Mouse (Mus musculus): ENCODE measurements at regions not wholly inside any gene's neighbourhood (a gene's known extent, or its start where the extent isn't known, plus 50 kb on each side); places are given as distances from the start of the nearest gene placed in this dataset.

DNA sequence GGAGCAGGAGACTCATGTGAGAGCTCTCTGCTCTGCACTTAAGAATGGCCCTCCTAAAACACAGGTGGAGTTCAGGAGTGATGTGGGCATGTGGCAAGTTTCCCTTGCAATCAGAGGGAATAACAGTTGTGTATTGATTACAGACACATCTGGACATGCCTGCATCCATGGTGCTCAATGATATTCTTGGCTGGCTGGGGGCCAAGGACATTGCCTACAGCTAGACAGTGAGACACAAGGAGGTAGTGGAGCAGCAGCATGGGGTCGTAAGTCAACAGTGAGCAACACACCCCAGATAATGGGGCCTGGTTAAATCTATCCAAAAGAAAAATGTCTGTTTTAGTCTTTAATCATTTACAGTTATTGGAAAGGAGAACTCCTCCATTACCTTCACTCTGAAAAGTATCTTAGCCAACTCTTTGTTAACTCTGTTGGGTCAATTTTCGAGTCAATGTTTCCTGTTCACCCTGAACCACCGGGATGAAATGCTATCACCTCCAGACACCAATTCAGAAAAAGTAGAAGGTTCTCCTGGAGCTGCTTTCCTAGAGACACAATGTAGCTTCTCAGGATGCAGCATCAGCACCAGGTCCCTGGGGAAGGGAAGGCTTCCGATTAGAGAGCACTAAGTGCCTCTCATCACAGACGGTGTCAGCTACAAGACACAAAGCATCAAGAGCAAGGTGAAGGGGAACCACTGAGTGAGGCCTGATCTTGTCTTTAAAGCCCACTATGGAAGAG lies 61.1 kb upstream of the Gm11983 start:
- Histone ChIP-seq H3K9me3 (ENCODE audit: control insufficient read depth, low read length) (no peaks in the 10 kb centered on the region), H3K27me3 (ENCODE audit: control insufficient read depth, insufficient read depth, low read length) (no peaks in the 10 kb centered on the region), H3K9ac (ENCODE audit: low read depth, low read length, severe bottlenecking) (no peak overlapping the region), H3K4me3 (replicated peaks; ENCODE audit: low read length) (no peak overlapping the region), H3K27ac (replicated peaks; ENCODE audit: low read depth, low read length) (no peak overlapping the region), H3K36me3 (ENCODE audit: control insufficient read depth, insufficient read depth, low read length) (no peaks in the 10 kb centered on the region), H3K4me2 (replicated peaks; ENCODE audit: low read depth, low read length, severe bottlenecking) (no peak overlapping the region), H3K4me1 (ENCODE audit: control insufficient read depth, insufficient read depth, low read length) (0 out of 2 replicates have a peak, but pooled peaks cover 10% of the 10 kb centered on the region)
- WGBS: 75% methylated on average over 5 of the region's 5 CpGs
- DNase-seq (ENCODE audit: low spot score): no peak
- no peak for TF ChIP-seq POLR2A (IDR thresholded peaks at IDR 0.05; ENCODE audit: borderline replicate concordance, extremely low read depth, insufficient read depth, insufficient read length)
- ATAC-seq (ENCODE audit: low FRiP score, low read depth): no peak

DNA sequence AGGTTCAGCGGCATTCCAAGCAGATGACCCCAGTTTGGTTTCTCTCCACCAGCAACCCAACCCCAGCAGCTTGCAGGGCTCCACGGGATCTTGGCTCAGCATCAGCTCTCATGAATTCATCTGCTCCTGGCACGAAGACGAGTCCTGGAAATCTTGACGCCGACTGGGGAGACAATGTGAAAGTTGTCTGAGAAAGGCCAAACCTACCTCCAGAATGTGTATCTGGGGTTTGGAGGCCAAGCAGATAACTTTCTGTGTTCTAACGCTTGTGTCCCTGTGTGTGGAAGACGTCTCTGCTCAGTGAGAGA lies 58.3 kb upstream of the Gm11983 start:
- Histone ChIP-seq H3K9me3 (ENCODE audit: control insufficient read depth, low read length) (no peaks in the 10 kb centered on the region), H3K27me3 (ENCODE audit: control insufficient read depth, insufficient read depth, low read length) (no peaks in the 10 kb centered on the region), H3K36me3 (ENCODE audit: control insufficient read depth, insufficient read depth, low read length) (no peaks in the 10 kb centered on the region), H3K9ac (ENCODE audit: low read depth, low read length, severe bottlenecking) (no peak overlapping the region), H3K27ac (replicated peaks; ENCODE audit: low read depth, low read length) (no peak overlapping the region), H3K4me2 (replicated peaks; ENCODE audit: low read depth, low read length, severe bottlenecking) (no peak overlapping the region), H3K4me1 (ENCODE audit: control insufficient read depth, insufficient read depth, low read length) (0 out of 2 replicates have a peak, but pooled peaks cover 5% of the 10 kb centered on the region), H3K4me3 (replicated peaks; ENCODE audit: low read length) (no peak overlapping the region)
- no peak for ATAC-seq (ENCODE audit: low FRiP score, low read depth)
- no peak for TF ChIP-seq POLR2A (IDR thresholded peaks at IDR 0.05; ENCODE audit: borderline replicate concordance, extremely low read depth, insufficient read depth, insufficient read length)
- no peak for DNase-seq (ENCODE audit: low spot score)
- 45% methylated on average over 8 of the region's 8 CpGs for WGBS

DNA sequence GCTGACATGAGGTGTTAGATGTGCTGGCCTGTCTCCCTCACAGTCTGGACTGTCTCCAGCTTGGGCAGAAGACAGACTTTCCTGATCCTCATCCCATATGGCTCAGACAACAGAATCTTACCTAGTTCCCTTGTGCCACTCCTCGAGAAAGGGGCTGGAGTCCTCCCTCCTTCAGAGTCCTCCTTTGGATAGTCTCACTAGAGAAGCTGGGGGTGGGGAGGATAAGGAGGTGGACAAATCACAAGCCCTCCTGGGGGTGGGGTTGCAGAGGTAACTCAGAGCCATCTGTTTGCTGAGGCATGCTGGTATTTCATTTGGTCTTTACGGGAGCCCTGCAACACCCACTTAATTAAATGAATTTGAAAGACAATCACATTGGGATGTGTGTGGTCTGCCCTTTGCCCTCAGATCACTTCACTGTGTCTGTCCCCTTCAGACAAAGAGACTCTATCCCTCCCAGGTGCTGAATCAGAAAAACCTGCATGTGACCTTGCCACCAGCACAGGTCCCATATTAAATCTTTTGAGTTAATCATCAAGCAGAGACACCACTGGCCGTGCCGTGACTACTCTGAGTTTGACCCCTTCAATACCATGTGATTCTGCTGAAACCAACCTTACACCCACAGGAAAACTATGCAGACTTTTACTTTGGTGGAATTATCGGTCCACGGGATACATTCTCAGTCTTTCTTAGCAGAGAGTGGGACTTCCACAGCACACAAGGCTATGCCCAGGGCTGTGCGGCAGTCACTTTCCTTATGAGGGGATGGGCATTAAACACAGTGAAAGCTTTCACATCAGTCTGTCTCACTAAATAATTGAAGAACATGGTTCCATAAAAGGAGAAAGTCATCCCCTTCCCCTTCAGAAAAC lies 57.7 kb upstream of the Gm11983 start:
- TF ChIP-seq POLR2A (IDR thresholded peaks at IDR 0.05; ENCODE audit: borderline replicate concordance, extremely low read depth, insufficient read depth, insufficient read length): no peak
- Histone ChIP-seq H3K27me3 (ENCODE audit: control insufficient read depth, insufficient read depth, low read length) (no peaks in the 10 kb centered on the region), H3K4me2 (replicated peaks; ENCODE audit: low read depth, low read length, severe bottlenecking) (no peak overlapping the region), H3K27ac (replicated peaks; ENCODE audit: low read depth, low read length) (no peak overlapping the region), H3K4me3 (replicated peaks; ENCODE audit: low read length) (no peak overlapping the region), H3K36me3 (ENCODE audit: control insufficient read depth, insufficient read depth, low read length) (no peaks in the 10 kb centered on the region), H3K4me1 (ENCODE audit: control insufficient read depth, insufficient read depth, low read length) (no peaks in the 10 kb centered on the region), H3K9me3 (ENCODE audit: control insufficient read depth, low read length) (no peaks in the 10 kb centered on the region), H3K9ac (ENCODE audit: low read depth, low read length, severe bottlenecking) (no peak overlapping the region)
- DNase-seq (ENCODE audit: low spot score) (no peak), ATAC-seq (ENCODE audit: low FRiP score, low read depth) (no peak)
- 37% methylated on average over 7 of the region's 7 CpGs for WGBS

DNA sequence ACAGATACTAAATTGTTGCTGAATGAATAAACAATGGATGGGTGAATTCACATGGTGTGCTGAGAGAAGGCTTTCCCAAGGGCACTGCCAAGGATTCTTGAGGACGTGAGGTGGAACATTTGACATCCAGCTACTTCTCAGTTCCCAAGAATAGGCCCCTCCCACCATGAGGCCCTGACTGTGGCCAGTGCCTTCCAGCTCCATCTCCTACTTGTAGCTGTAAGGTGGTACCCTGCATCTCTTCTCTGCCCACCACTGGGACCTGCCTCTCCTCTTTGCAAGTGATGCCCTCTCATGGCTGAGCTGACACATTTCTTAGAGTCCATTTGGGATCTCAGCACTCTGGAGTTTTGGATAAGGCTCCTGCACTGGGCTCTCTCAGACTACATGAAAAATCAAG lies 56.3 kb upstream of the Gm11983 start:
- H3K4me2 ChIP-seq (replicated peaks; ENCODE audit: low read depth, low read length, severe bottlenecking): no peak overlapping the region
- no peak for DNase-seq (ENCODE audit: low spot score)
- no peak overlapping the region for H3K27ac ChIP-seq (replicated peaks; ENCODE audit: low read depth, low read length)
- peaks cover 5% of the 10 kb centered on the region; the same call in 1 of the 2 replicates for H3K4me1 ChIP-seq (ENCODE audit: control insufficient read depth, insufficient read depth, low read length)
- no peak overlapping the region for H3K4me3 ChIP-seq (replicated peaks; ENCODE audit: low read length)
- TF ChIP-seq POLR2A (IDR thresholded peaks at IDR 0.05; ENCODE audit: borderline replicate concordance, extremely low read depth, insufficient read depth, insufficient read length): no peak
- H3K9me3 ChIP-seq (ENCODE audit: control insufficient read depth, low read length): no peaks in the 10 kb centered on the region
- H3K36me3 ChIP-seq (ENCODE audit: control insufficient read depth, insufficient read depth, low read length): no peaks in the 10 kb centered on the region
- H3K9ac ChIP-seq (ENCODE audit: low read depth, low read length, severe bottlenecking): no peak overlapping the region
- WGBS: 79% methylated on average over 1 of the region's 1 CpGs
- no peak for ATAC-seq (ENCODE audit: low FRiP score, low read depth)
- no peaks in the 10 kb centered on the region for H3K27me3 ChIP-seq (ENCODE audit: control insufficient read depth, insufficient read depth, low read length)

DNA sequence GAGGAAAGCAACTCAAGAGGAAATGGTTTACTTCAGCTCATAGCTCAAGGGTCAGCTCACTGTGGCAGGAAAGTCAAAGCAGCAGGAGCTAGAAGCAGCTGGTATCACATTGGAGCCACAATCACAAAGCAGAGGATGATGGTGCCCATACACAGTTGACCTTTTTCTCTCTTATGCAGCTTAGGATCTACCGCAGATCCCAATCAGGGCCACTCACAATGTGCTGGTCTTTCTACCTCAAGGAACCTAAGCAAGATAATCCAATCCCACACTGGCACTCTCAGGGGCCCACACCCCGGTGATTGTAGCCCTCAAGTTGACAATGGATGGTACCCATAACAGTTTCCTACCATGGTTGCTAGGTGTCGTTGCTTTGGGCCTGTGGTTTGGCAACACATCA lies 55.6 kb upstream of the Gm11983 start:
- peaks cover 5% of the 10 kb centered on the region; the same call in 1 of the 2 replicates for H3K4me1 ChIP-seq (ENCODE audit: control insufficient read depth, insufficient read depth, low read length)
- H3K4me2 ChIP-seq (replicated peaks; ENCODE audit: low read depth, low read length, severe bottlenecking): no peak overlapping the region
- no peak for DNase-seq (ENCODE audit: low spot score)
- no peaks in the 10 kb centered on the region for H3K9me3 ChIP-seq (ENCODE audit: control insufficient read depth, low read length)
- H3K4me3 ChIP-seq (replicated peaks; ENCODE audit: low read length): no peak overlapping the region
- TF ChIP-seq POLR2A (IDR thresholded peaks at IDR 0.05; ENCODE audit: borderline replicate concordance, extremely low read depth, insufficient read depth, insufficient read length): no peak
- no peaks in the 10 kb centered on the region for H3K36me3 ChIP-seq (ENCODE audit: control insufficient read depth, insufficient read depth, low read length)
- no peak for ATAC-seq (ENCODE audit: low FRiP score, low read depth)
- H3K27ac ChIP-seq (replicated peaks; ENCODE audit: low read depth, low read length): no peak overlapping the region
- no peaks in the 10 kb centered on the region for H3K27me3 ChIP-seq (ENCODE audit: control insufficient read depth, insufficient read depth, low read length)
- no peak overlapping the region for H3K9ac ChIP-seq (ENCODE audit: low read depth, low read length, severe bottlenecking)
- WGBS: 89% methylated on average over 3 of the region's 3 CpGs
